Mouse (Mus musculus) MEL (cell line): ENCODE data around the gene Pik3r1.

Source experiments
- BHLHE40 ChIP-seq: IDR thresholded peaks from 2 replicates; pipeline ENCODE4 v1.6.1; 2012; ENCODE audit warnings: low read depth, mild to moderate bottlenecking, inconsistent platforms, low read length, improper control_type of control experiment, borderline replicate concordance
- CTCF ChIP-seq, 3 experiments: IDR thresholded peaks in 2 of 3; conservative IDR thresholded peaks in 1 of 3; 2 replicates each; pipeline ENCODE4 v1.5.1; 2011 to 2012; ENCODE audit warnings: low read length in 3 of 3, low read depth in 2 of 3, mild to moderate bottlenecking in 2 of 3, improper control_type of control experiment in 1 of 3, inconsistent platforms in 1 of 3, mixed read lengths in 1 of 3, moderate library complexity in 1 of 3; ENCODE audit not compliant: control insufficient read depth in 1 of 3, insufficient read depth in 1 of 3, poor library complexity in 1 of 3, severe bottlenecking in 1 of 3
- MAFK ChIP-seq: IDR thresholded peaks from 2 replicates; pipeline ENCODE4 v1.6.1; 2011; ENCODE audit warnings: low read depth, mild to moderate bottlenecking, low read length, improper control_type of control experiment, borderline replicate concordance
- MEF2A ChIP-seq: IDR thresholded peaks from 2 replicates; pipeline ENCODE4 v1.6.1; 2014; ENCODE audit warnings: low read depth, mild to moderate bottlenecking, inconsistent platforms, low read length, improper control_type of control experiment; ENCODE audit not compliant: poor library complexity, insufficient replicate concordance, severe bottlenecking; ENCODE audit errors: extremely low read depth

DNA sequence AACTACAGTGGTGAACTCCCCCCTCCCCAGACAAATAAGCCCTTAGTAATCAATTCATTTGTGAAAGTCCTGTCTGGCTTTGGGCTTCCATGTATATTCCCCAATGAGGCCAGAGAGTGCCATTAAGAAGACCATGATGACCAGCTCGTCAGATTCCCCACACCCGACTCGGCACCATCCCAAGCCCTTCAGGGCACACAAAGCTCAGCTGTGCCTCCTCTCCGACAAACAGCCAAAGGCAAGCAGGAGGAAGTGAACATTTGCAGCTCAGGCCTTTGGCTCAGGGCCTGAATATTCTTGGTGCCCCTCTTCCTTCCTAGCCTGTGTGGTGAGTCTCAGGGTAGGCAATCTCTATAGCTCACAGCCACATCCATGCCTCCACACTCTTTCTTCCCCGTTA is 68.3 kb downstream of the Pik3r1 start:
- TF ChIP-seq CTCF (IDR thresholded peaks at IDR 0.05 in 2 of 3, conservative IDR thresholded peaks at IDR 0.05 in 1 of 3; ENCODE audit: control insufficient read depth in 1 of 3, insufficient read depth in 1 of 3, low read depth in 2 of 3, low read length in 3 of 3, poor library complexity in 1 of 3, severe bottlenecking in 1 of 3), result no peak
- TF ChIP-seq MAFK, result no peak
- TF ChIP-seq MEF2A, result no peak
- TF ChIP-seq BHLHE40, result no peak
